Mouse (Mus musculus) heart, postnatal 0 days (tissue): ENCODE results near the gene Sept9. TPM values are rescaled to one million over a fixed set of nuclear protein-coding genes. Genes with fewer than 3 reads are reported as not detected.

Experiments
- ATAC-seq: fragments of 200-750 bp; cut with Nextera tagmentation; 2 replicates; pipeline ENCODE4 v1.8.0; 2017; ENCODE audit warnings: low read depth, moderate number of reproducible peaks, moderate library complexity; ENCODE audit not compliant: insufficient read depth
- DNase-seq: peaks from one replicate; pipeline ENCODE4 v3.0.0-alpha.2; 2016; ENCODE audit warnings: low spot score
- H3K27ac ChIP-seq: fragments of 300-500 bp; sonication (generic); 2 replicates; pipeline ENCODE4 v1.5.1; 2014; ENCODE audit warnings: low read depth, mild to moderate bottlenecking
- H3K27me3 ChIP-seq: fragments of 300-500 bp; sonication (generic); 2 replicates; pipeline ENCODE4 v1.6.1; 2014; ENCODE audit warnings: low read length, mixed read lengths; ENCODE audit not compliant: control insufficient read depth, insufficient read depth
- H3K36me3 ChIP-seq: fragments of 300-500 bp; sonication (generic); replicated peaks from 2 replicates; pipeline ENCODE4 v1.6.1; 2014; ENCODE audit warnings: low read length, mixed read lengths; ENCODE audit not compliant: control insufficient read depth, insufficient read depth
- H3K4me1 ChIP-seq: fragments of 300-500 bp; sonication (generic); 2 replicates; pipeline ENCODE4 v1.6.1; 2014; ENCODE audit warnings: antibody characterized with exemption; ENCODE audit not compliant: control insufficient read depth, insufficient read depth
- H3K4me2 ChIP-seq: fragments of 300-500 bp; sonication (generic); 2 replicates; pipeline ENCODE4 v1.6.1; 2014; ENCODE audit warnings: low read depth, mild to moderate bottlenecking, low read length, moderate library complexity
- H3K4me3 ChIP-seq: fragments of 300-500 bp; sonication (generic); 2 replicates; pipeline ENCODE4 v1.5.1; 2014; ENCODE audit warnings: low read depth, low read length
- H3K9ac ChIP-seq: fragments of 300-500 bp; sonication (generic); replicated peaks from 2 replicates; pipeline ENCODE4 v1.6.1; 2014; ENCODE audit warnings: low read depth, low read length, mixed read lengths
- H3K9me3 ChIP-seq: fragments of 300-500 bp; sonication (generic); replicated peaks from 2 replicates; pipeline ENCODE4 v1.6.1; 2016; ENCODE audit warnings: low read length; ENCODE audit not compliant: control insufficient read depth
- CTCF ChIP-seq: IDR thresholded peaks from 2 replicates; pipeline ENCODE4 v1.5.1; 2016; ENCODE audit warnings: antibody characterized with exemption, control low read depth, low read depth
- EP300 ChIP-seq: IDR thresholded peaks from 2 replicates; pipeline ENCODE4 v1.6.1; 2016; ENCODE audit warnings: antibody characterized with exemption, low read depth
- WGBS: fragments of 180-500 bp; shearing (Covaris S2); extraction: QIAGEN DNeasy Blood & Tissue Kit; methylation state at CpG from one replicate; pipeline ENCODE4 v1.1.7; 2014; 5-methylcytosine and 5-hydroxymethylcytosine counted together
- polyA plus RNA-seq: library from polyadenylated mRNA; unstranded; fragments of >200 nt; fragmentation: Nextera tagmentation; extraction: Ambion mirVana; gene quantifications from 2 replicates; pipeline ENCODE4 v1.2.1, GENCODE M21; 2015
- total RNA-seq: library from RNA; depleted of rRNA; stranded (reverse); fragments of >200 nt; gene quantifications from 2 replicates; pipeline ENCODE4 v1.2.3, GENCODE M21; 2014; ENCODE audit warnings: low replicate concordance

Gene Sept9
- total and polyA plus RNA-seq, 2 experiments from 2014 or later: 31.6 to 64.2 TPM

- ATAC-seq (no peak), DNase-seq (no peak)
- Histone ChIP-seq H3K36me3 (no peaks in the 10 kb centered on the region), H3K4me1 (no peaks in the 10 kb centered on the region), H3K27ac (no peak overlapping the region), H3K4me3 (no peak overlapping the region), H3K9ac (no peak overlapping the region), H3K9me3 (no peaks in the 10 kb centered on the region), H3K27me3 (no peaks in the 10 kb centered on the region), H3K4me2 (no peak overlapping the region)
- WGBS: 69% methylated on average over 8 of the region's 8 CpGs
- TF ChIP-seq EP300 (no peak), CTCF (no peak)
These were observed 23.4 kb downstream of the Sept9 start for GRCm38 (mm10) chr11:117222899-117223298.

- H3K27ac ChIP-seq: no peak overlapping the region
- TF ChIP-seq CTCF (no peak), EP300 (no peak)
- WGBS: 53% methylated on average over 4 of the region's 4 CpGs
These were observed 25.3 kb downstream of the Sept9 start for GRCm38 (mm10) chr11:117224804-117225203.

GRCm38 (mm10) chr11:117225531-117226213, 26.2 kb downstream of the Sept9 start:
- H3K9ac ChIP-seq: no peak overlapping the region
- DNase-seq: no peak
- H3K9me3 ChIP-seq: no peaks in the 10 kb centered on the region
- no peak for ATAC-seq
- no peak for TF ChIP-seq EP300
- no peak for TF ChIP-seq CTCF
- H3K36me3 ChIP-seq: no peaks in the 10 kb centered on the region
- no peaks in the 10 kb centered on the region for H3K4me1 ChIP-seq
- 84% methylated on average over 15 of the region's 15 CpGs for WGBS
- H3K27me3 ChIP-seq: no peaks in the 10 kb centered on the region
- no peak overlapping the region for H3K4me2 ChIP-seq
- no peak overlapping the region for H3K4me3 ChIP-seq
- no peak overlapping the region for H3K27ac ChIP-seq

More at GRCm38 (mm10) chr11:117224804-117225203, 25.3 kb downstream of the Sept9 start:
- ATAC-seq: peak; percentile 33; the same call in 1 of the 2 replicates
- Histone ChIP-seq H3K4me2 (no peak overlapping the region), H3K4me1 (no peaks in the 10 kb centered on the region), H3K27me3 (no peaks in the 10 kb centered on the region), H3K9ac (no peak overlapping the region), H3K9me3 (no peaks in the 10 kb centered on the region), H3K36me3 (no peaks in the 10 kb centered on the region), H3K4me3 (no peak overlapping the region)
- DNase-seq: no peak

- DNase-seq (no peak), ATAC-seq (no peak)
- Histone ChIP-seq H3K4me3 (no peak overlapping the region), H3K9ac (no peak overlapping the region), H3K27ac (no peak overlapping the region), H3K9me3 (no peaks in the 10 kb centered on the region), H3K27me3 (no peaks in the 10 kb centered on the region), H3K36me3 (no peaks in the 10 kb centered on the region), H3K4me1 (no peaks in the 10 kb centered on the region), H3K4me2 (no peak overlapping the region)
- no peak for TF ChIP-seq EP300
- TF ChIP-seq CTCF: no peak
- 77% methylated on average over 5 of the region's 5 CpGs for WGBS
These were observed 26.7 kb downstream of the Sept9 start for GRCm38 (mm10) chr11:117226214-117226535.

- no peak overlapping the region for H3K4me2 ChIP-seq
- DNase-seq: no peak
- H3K27me3 ChIP-seq: no peaks in the 10 kb centered on the region
- TF ChIP-seq EP300 (no peak), CTCF (no peak)
- H3K4me3 ChIP-seq: no peak overlapping the region
- no peaks in the 10 kb centered on the region for H3K9me3 ChIP-seq
- H3K36me3 ChIP-seq: no peaks in the 10 kb centered on the region
- 74% methylated on average over 10 of the region's 10 CpGs for WGBS
- H3K27ac ChIP-seq: no peak overlapping the region
- no peak overlapping the region for H3K9ac ChIP-seq
- ATAC-seq: no peak
- peaks cover 2% of the 10 kb centered on the region for H3K4me1 ChIP-seq
These were observed 28.7 kb downstream of the Sept9 start for GRCm38 (mm10) chr11:117228139-117228538.

- Histone ChIP-seq H3K9ac (no peak overlapping the region), H3K4me1 (peaks cover 17% of the 10 kb centered on the region), H3K27me3 (no peaks in the 10 kb centered on the region), H3K36me3 (no peaks in the 10 kb centered on the region), H3K27ac (no peak overlapping the region), H3K4me3 (no peak overlapping the region), H3K4me2 (peak overlapping the region; percentile 52), H3K9me3 (no peaks in the 10 kb centered on the region)
- TF ChIP-seq EP300 (no peak), CTCF (no peak)
- ATAC-seq: no peak
- WGBS: 43% methylated on average over 11 of the region's 11 CpGs
- DNase-seq: peak; percentile 40
These were observed 32.1 kb downstream of the Sept9 start for GRCm38 (mm10) chr11:117231551-117231950.
